Mouse (Mus musculus): ENCODE data around the gene A630076J17Rik. TPM values are rescaled to one million over a fixed set of nuclear protein-coding genes. Genes with fewer than 3 reads are reported as not detected.

Gene A630076J17Rik
- polyA plus RNA-seq, 1 experiment from 2014 or later = not detected

GRCm38 (mm10) chr3:107238051-107238450 is 7.6 kb downstream of the A630076J17Rik start:
- Histone ChIP-seq H3K4me1 (no peaks in the 10 kb centered on the region), H3K4me3 (no peak overlapping the region), H3K27ac (no peak overlapping the region)

GRCm38 (mm10) chr3:107238471-107238980 is 8.1 kb downstream of the A630076J17Rik start:
- Histone ChIP-seq H3K4me1 (no peaks in the 10 kb centered on the region), H3K36me3 (no peaks in the 10 kb centered on the region), H3K27ac (no peak overlapping the region), H3K4me3 (no peak overlapping the region), H3K9me3 (no peaks in the 10 kb centered on the region), H3K27me3 (ENCODE audit: insufficient read depth, poor library complexity, severe bottlenecking) (peaks cover 11% of the 10 kb centered on the region)
- no peak for DNase-seq (ENCODE audit: low spot score)
- 80% methylated on average over 8 of the region's 8 CpGs for WGBS

More at GRCm38 (mm10) chr3:107238051-107238450, 7.6 kb downstream of the A630076J17Rik start:
- Histone ChIP-seq H3K36me3 (no peaks in the 10 kb centered on the region), H3K9me3 (no peaks in the 10 kb centered on the region), H3K27me3 (ENCODE audit: insufficient read depth, poor library complexity, severe bottlenecking) (peaks cover 14% of the 10 kb centered on the region)
- no peak for DNase-seq (ENCODE audit: low spot score)
- WGBS = 69% methylated on average over 2 of the region's 2 CpGs

- 83% methylated on average over 9 of the region's 9 CpGs for WGBS
- Histone ChIP-seq H3K27me3 (ENCODE audit: insufficient read depth, poor library complexity, severe bottlenecking) (peaks cover 11% of the 10 kb centered on the region), H3K4me1 (no peaks in the 10 kb centered on the region), H3K27ac (no peak within 1 kb of the TSS), H3K9me3 (no peaks in the 10 kb centered on the region), H3K4me3 (no peak within 1 kb of the TSS), H3K36me3 (no peaks in the 10 kb centered on the region)
- DNase-seq (ENCODE audit: low spot score) = no peak
Observed at GRCm38 (mm10) chr3:107239607-107240006, 9.2 kb downstream of the A630076J17Rik start, which contains the start of gene Prok1. TSS of gene Prok1 (minus strand) at chr3:107239707.

- Histone ChIP-seq H3K9me3 (no peaks in the 10 kb centered on the region), H3K27ac (no peak overlapping the region), H3K4me3 (no peak overlapping the region), H3K27me3 (ENCODE audit: insufficient read depth, poor library complexity, severe bottlenecking) (peaks cover 11% of the 10 kb centered on the region), H3K4me1 (no peaks in the 10 kb centered on the region), H3K36me3 (no peaks in the 10 kb centered on the region)
- DNase-seq (ENCODE audit: low spot score) = no peak
- 54% methylated on average over 14 of the region's 14 CpGs for WGBS
Observed at GRCm38 (mm10) chr3:107241389-107242094, 11.1 kb downstream of the A630076J17Rik start.

GRCm38 (mm10) chr3:107246876-107247275 is 16.5 kb downstream of the A630076J17Rik start:
- Histone ChIP-seq H3K27ac (no peak overlapping the region), H3K4me1 (peaks cover 4% of the 10 kb centered on the region; the same call in 1 of the 2 replicates), H3K4me3 (no peak overlapping the region), H3K27me3 (ENCODE audit: insufficient read depth, poor library complexity, severe bottlenecking) (peaks cover 5% of the 10 kb centered on the region; the same call in 1 of the 2 replicates), H3K36me3 (no peaks in the 10 kb centered on the region), H3K9me3 (no peaks in the 10 kb centered on the region)
- DNase-seq (ENCODE audit: low spot score) = no peak
- 70% methylated on average over 6 of the region's 6 CpGs for WGBS

GRCm38 (mm10) chr3:107249042-107249441 is 18.6 kb downstream of the A630076J17Rik start:
- peaks cover 4% of the 10 kb centered on the region; the same call in 1 of the 2 replicates for H3K4me1 ChIP-seq
- H3K36me3 ChIP-seq = no peaks in the 10 kb centered on the region
- H3K27ac ChIP-seq = no peak overlapping the region
- no peak overlapping the region for H3K4me3 ChIP-seq
- no peak for DNase-seq (ENCODE audit: low spot score)
- no peaks in the 10 kb centered on the region; the same call in 1 of the 2 replicates for H3K27me3 ChIP-seq (ENCODE audit: insufficient read depth, poor library complexity, severe bottlenecking)
- WGBS = 45% methylated on average over 3 of the region's 3 CpGs
- no peaks in the 10 kb centered on the region for H3K9me3 ChIP-seq

GRCm38 (mm10) chr3:107250320-107250719 is 19.9 kb downstream of the A630076J17Rik start:
- WGBS = 25% methylated on average over 2 of the region's 2 CpGs
- Histone ChIP-seq H3K27me3 (ENCODE audit: insufficient read depth, poor library complexity, severe bottlenecking) (no peaks in the 10 kb centered on the region), H3K4me1 (peaks cover 4% of the 10 kb centered on the region; the same call in 1 of the 2 replicates), H3K36me3 (no peaks in the 10 kb centered on the region), H3K4me3 (no peak overlapping the region), H3K27ac (no peak overlapping the region), H3K9me3 (no peaks in the 10 kb centered on the region)
- DNase-seq (ENCODE audit: low spot score) = no peak

- H3K4me3 ChIP-seq = no peak overlapping the region
- 56% methylated on average over 4 of the region's 4 CpGs for WGBS
- DNase-seq (ENCODE audit: low spot score) = no peak
- no peaks in the 10 kb centered on the region for H3K9me3 ChIP-seq
- no peaks in the 10 kb centered on the region for H3K36me3 ChIP-seq
- H3K27ac ChIP-seq = no peak overlapping the region
- H3K4me1 ChIP-seq = peaks cover 4% of the 10 kb centered on the region; the same call in 1 of the 2 replicates
- no peaks in the 10 kb centered on the region for H3K27me3 ChIP-seq (ENCODE audit: insufficient read depth, poor library complexity, severe bottlenecking)
Observed at GRCm38 (mm10) chr3:107252035-107252434, 21.6 kb downstream of the A630076J17Rik start.

GRCm38 (mm10) chr3:107253925-107254324 is 23.5 kb downstream of the A630076J17Rik start:
- WGBS = 81% methylated on average over 5 of the region's 5 CpGs
- Histone ChIP-seq H3K4me3 (no peak overlapping the region), H3K9me3 (no peaks in the 10 kb centered on the region), H3K27me3 (ENCODE audit: insufficient read depth, poor library complexity, severe bottlenecking) (no peaks in the 10 kb centered on the region), H3K27ac (no peak overlapping the region), H3K36me3 (no peaks in the 10 kb centered on the region), H3K4me1 (peaks cover 4% of the 10 kb centered on the region; the same call in 1 of the 2 replicates)
- no peak for DNase-seq (ENCODE audit: low spot score)

- Histone ChIP-seq H3K4me3 (no peak overlapping the region), H3K36me3 (no peaks in the 10 kb centered on the region), H3K4me1 (peaks cover 4% of the 10 kb centered on the region), H3K27ac (no peak overlapping the region), H3K9me3 (no peaks in the 10 kb centered on the region), H3K27me3 (ENCODE audit: insufficient read depth, poor library complexity, severe bottlenecking) (no peaks in the 10 kb centered on the region)
- WGBS = 69% methylated on average over 3 of the region's 3 CpGs
- DNase-seq (ENCODE audit: low spot score) = no peak
Observed at GRCm38 (mm10) chr3:107255992-107256391, 25.6 kb downstream of the A630076J17Rik start.

- Histone ChIP-seq H3K9me3 (no peaks in the 10 kb centered on the region), H3K27me3 (ENCODE audit: insufficient read depth, poor library complexity, severe bottlenecking) (no peaks in the 10 kb centered on the region), H3K27ac (no peak overlapping the region), H3K36me3 (no peaks in the 10 kb centered on the region), H3K4me3 (no peak overlapping the region), H3K4me1 (peaks cover 6% of the 10 kb centered on the region)
- no peak for DNase-seq (ENCODE audit: low spot score)
- 80% methylated on average over 7 of the region's 7 CpGs for WGBS
Observed at GRCm38 (mm10) chr3:107256724-107257123, 26.3 kb downstream of the A630076J17Rik start.

- no peak overlapping the region for H3K4me3 ChIP-seq
- no peak overlapping the region for H3K27ac ChIP-seq
- no peaks in the 10 kb centered on the region for H3K36me3 ChIP-seq
- H3K9me3 ChIP-seq = no peaks in the 10 kb centered on the region
- H3K27me3 ChIP-seq (ENCODE audit: insufficient read depth, poor library complexity, severe bottlenecking) = no peaks in the 10 kb centered on the region
- 58% methylated on average over 5 of the region's 5 CpGs for WGBS
- DNase-seq (ENCODE audit: low spot score) = no peak
- H3K4me1 ChIP-seq = peaks cover 6% of the 10 kb centered on the region
Observed at GRCm38 (mm10) chr3:107257924-107258323, 27.5 kb downstream of the A630076J17Rik start.

Data from heart, embryonic 10.5 days (tissue).